Mouse (Mus musculus): ENCODE measurements around the gene Neto2. TPM values are rescaled to one million over a fixed set of nuclear protein-coding genes. Genes with fewer than 3 reads are reported as not detected.
A peak's percentile ranks its signal among the peaks of the same experiment; 100 is the strongest.

Gene Neto2
- polyA plus RNA-seq, 1 experiment: 0.23 TPM

DNA sequence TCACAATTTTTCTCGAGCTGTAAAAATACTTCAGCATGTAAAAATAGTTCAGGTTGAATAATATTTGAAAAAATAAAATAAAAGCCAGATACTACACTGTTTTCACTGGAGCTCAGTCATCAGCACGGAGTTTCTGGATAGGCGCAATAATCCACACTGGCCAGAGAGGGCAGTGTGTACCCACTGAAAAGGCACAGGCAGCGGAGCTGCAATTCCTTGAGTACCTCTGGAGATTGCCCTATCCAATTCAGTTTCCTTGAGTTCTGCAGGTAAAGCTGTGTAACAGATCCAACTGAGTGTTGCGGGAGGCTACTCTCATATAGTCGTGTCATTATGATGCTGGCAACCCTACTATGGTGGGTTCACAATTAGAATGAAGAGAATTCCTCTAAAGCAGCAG is 1.7 kb downstream of the Neto2 start:
- H3K4me1 ChIP-seq (ENCODE audit: control insufficient read depth, insufficient read depth, insufficient read length): peaks cover 5% of the 10 kb centered on the region
- WGBS: 2% methylated on average over 6 of the region's 6 CpGs
- TF ChIP-seq POLR2A (IDR thresholded peaks at IDR 0.05; ENCODE audit: low read depth, low read length) (no peak), CTCF (IDR thresholded peaks at IDR 0.05; ENCODE audit: extremely low read depth, insufficient read depth, insufficient read length, insufficient replicate concordance) (peak; percentile 69; the same call in 1 of the 2 replicates)
- H3K4me3 ChIP-seq (ENCODE audit: extremely low read depth, insufficient read depth, insufficient read length): no peak overlapping the region
- no peak overlapping the region for H3K27ac ChIP-seq (ENCODE audit: insufficient read depth, low read length)
- DNase-seq (ENCODE audit: low read depth in 1 of 2, low spot score in 2 of 2): peak; percentile 28 to 53
- no peaks in the 10 kb centered on the region for H3K36me3 ChIP-seq (ENCODE audit: control insufficient read depth, insufficient read depth, low read length)
- peaks cover 8% of the 10 kb centered on the region for H3K27me3 ChIP-seq (ENCODE audit: control insufficient read depth, insufficient read depth, low read length)

DNA sequence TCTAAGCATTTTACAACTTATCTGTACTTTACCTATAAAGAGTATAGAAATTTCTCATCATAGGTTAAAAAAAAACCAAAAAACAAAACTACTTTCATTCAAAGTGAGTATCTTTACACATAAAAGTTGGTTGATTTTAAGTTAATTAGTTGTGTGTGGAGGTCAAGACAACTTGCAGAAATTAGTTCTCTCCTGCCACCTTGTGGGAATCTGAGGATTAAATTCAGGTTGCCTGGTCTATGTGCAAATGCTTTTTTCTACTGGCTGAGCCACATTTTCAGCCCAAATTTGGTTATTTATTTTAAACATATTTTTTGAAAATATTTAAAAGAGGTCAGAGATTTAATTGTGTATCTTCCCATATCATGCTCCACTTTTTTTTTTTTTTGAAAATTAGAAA is 35.6 kb downstream of the Neto2 start:
- TF ChIP-seq POLR2A (IDR thresholded peaks at IDR 0.05; ENCODE audit: low read depth, low read length): no peak
- no peak for TF ChIP-seq CTCF (IDR thresholded peaks at IDR 0.05; ENCODE audit: extremely low read depth, insufficient read depth, insufficient read length, insufficient replicate concordance)
- Histone ChIP-seq H3K4me3 (ENCODE audit: extremely low read depth, insufficient read depth, insufficient read length) (no peak overlapping the region), H3K27me3 (ENCODE audit: control insufficient read depth, insufficient read depth, low read length) (no peaks in the 10 kb centered on the region), H3K4me1 (ENCODE audit: control insufficient read depth, insufficient read depth, insufficient read length) (peaks cover 2% of the 10 kb centered on the region; the same call in 1 of the 2 replicates), H3K36me3 (ENCODE audit: control insufficient read depth, insufficient read depth, low read length) (no peaks in the 10 kb centered on the region), H3K27ac (ENCODE audit: insufficient read depth, low read length) (no peak overlapping the region)
- DNase-seq (ENCODE audit: low read depth in 1 of 2, low spot score in 2 of 2): peak; percentile 4 to 15

DNA sequence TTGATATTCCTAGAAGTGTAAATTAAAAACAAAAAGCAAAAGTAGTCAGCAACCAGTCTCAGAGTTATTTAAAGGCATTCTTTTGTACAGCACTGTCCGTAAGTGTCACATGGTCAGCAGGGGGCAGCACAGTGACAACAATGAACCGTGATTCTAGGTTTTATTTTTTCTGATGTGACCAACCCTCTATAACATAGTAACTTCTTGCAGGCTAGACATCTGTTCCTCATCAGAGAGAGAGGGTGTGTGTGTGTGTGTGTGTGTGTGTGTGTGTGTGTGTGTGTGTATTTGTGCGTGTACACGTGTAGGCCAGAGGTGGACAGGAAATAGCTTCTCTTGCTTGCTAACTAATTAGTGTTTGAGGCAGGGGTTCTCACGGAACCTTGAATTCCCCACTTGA is 38.7 kb downstream of the Neto2 start:
- DNase-seq (ENCODE audit: low read depth in 1 of 2, low spot score in 2 of 2): peak; percentile 11 to 39

DNA sequence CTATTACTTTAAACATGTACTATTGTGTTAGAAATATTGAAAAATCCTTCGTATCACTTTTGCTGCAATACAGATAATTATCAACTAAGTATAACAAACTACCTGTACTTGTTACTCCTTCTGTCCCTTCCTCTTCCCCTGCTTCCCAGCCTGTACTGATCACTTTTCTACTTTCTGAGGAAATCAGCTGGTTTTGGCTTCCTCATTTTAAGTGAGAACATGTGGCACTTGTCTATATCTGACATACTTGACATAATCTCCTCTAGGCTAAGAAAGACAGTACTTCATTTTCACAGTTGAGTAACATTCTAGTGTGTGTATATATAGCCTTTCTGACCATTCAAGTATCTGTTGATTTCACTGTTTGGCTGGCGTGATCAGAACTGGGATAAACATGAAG is 49.5 kb downstream of the Neto2 start:
- H3K4me1 ChIP-seq (ENCODE audit: control insufficient read depth, insufficient read depth, insufficient read length): no peaks in the 10 kb centered on the region
- 90% methylated on average over 2 of the region's 2 CpGs for WGBS
- no peak for TF ChIP-seq POLR2A (IDR thresholded peaks at IDR 0.05; ENCODE audit: low read depth, low read length)
- no peak for TF ChIP-seq CTCF (IDR thresholded peaks at IDR 0.05; ENCODE audit: extremely low read depth, insufficient read depth, insufficient read length, insufficient replicate concordance)
- H3K4me3 ChIP-seq (ENCODE audit: extremely low read depth, insufficient read depth, insufficient read length): no peak overlapping the region
- DNase-seq (ENCODE audit: low read depth in 1 of 2, low spot score in 2 of 2): no peak
- no peaks in the 10 kb centered on the region for H3K36me3 ChIP-seq (ENCODE audit: control insufficient read depth, insufficient read depth, low read length)
- no peak overlapping the region for H3K27ac ChIP-seq (ENCODE audit: insufficient read depth, low read length)
- H3K27me3 ChIP-seq (ENCODE audit: control insufficient read depth, insufficient read depth, low read length): no peaks in the 10 kb centered on the region

More for the DNA sequence above, 38.7 kb downstream of the Neto2 start:
- no peak for TF ChIP-seq POLR2A (IDR thresholded peaks at IDR 0.05; ENCODE audit: low read depth, low read length)
- peak; percentile 31; the same call in 1 of the 2 replicates for TF ChIP-seq CTCF (IDR thresholded peaks at IDR 0.05; ENCODE audit: extremely low read depth, insufficient read depth, insufficient read length, insufficient replicate concordance)
- H3K36me3 ChIP-seq (ENCODE audit: control insufficient read depth, insufficient read depth, low read length): no peaks in the 10 kb centered on the region
- 56% methylated on average over 5 of the region's 5 CpGs for WGBS
- peaks cover 2% of the 10 kb centered on the region; the same call in 1 of the 2 replicates for H3K4me1 ChIP-seq (ENCODE audit: control insufficient read depth, insufficient read depth, insufficient read length)
- no peaks in the 10 kb centered on the region for H3K27me3 ChIP-seq (ENCODE audit: control insufficient read depth, insufficient read depth, low read length)
- H3K4me3 ChIP-seq (ENCODE audit: extremely low read depth, insufficient read depth, insufficient read length): no peak overlapping the region
- H3K27ac ChIP-seq (ENCODE audit: insufficient read depth, low read length): no peak overlapping the region

DNA sequence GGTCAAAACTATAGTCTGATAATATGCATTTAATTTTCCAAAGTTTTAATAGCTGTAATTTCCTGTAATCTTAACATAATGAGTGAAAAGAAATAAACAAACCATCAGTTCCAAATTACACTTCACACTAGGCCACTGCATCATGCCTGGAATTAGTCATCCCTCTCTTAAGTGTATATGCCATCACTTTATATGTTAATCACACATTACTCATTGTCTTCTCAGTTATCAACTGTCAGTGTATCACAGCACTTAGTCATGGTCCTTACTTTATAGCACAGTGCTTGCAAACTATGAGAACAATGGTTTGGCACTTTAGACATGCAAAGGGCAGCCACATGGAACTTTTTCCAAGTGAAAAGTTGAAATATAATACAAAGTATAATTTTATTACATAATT is 52.2 kb downstream of the Neto2 start:
- no peak for DNase-seq (ENCODE audit: low read depth in 1 of 2, low spot score in 2 of 2)
- no peaks in the 10 kb centered on the region for H3K27me3 ChIP-seq (ENCODE audit: control insufficient read depth, insufficient read depth, low read length)
- no peak for TF ChIP-seq CTCF (IDR thresholded peaks at IDR 0.05; ENCODE audit: extremely low read depth, insufficient read depth, insufficient read length, insufficient replicate concordance)
- no peak for TF ChIP-seq POLR2A (IDR thresholded peaks at IDR 0.05; ENCODE audit: low read depth, low read length)
- no peak overlapping the region for H3K4me3 ChIP-seq (ENCODE audit: extremely low read depth, insufficient read depth, insufficient read length)
- no peaks in the 10 kb centered on the region for H3K4me1 ChIP-seq (ENCODE audit: control insufficient read depth, insufficient read depth, insufficient read length)
- H3K36me3 ChIP-seq (ENCODE audit: control insufficient read depth, insufficient read depth, low read length): no peaks in the 10 kb centered on the region
- H3K27ac ChIP-seq (ENCODE audit: insufficient read depth, low read length): no peak overlapping the region

DNA sequence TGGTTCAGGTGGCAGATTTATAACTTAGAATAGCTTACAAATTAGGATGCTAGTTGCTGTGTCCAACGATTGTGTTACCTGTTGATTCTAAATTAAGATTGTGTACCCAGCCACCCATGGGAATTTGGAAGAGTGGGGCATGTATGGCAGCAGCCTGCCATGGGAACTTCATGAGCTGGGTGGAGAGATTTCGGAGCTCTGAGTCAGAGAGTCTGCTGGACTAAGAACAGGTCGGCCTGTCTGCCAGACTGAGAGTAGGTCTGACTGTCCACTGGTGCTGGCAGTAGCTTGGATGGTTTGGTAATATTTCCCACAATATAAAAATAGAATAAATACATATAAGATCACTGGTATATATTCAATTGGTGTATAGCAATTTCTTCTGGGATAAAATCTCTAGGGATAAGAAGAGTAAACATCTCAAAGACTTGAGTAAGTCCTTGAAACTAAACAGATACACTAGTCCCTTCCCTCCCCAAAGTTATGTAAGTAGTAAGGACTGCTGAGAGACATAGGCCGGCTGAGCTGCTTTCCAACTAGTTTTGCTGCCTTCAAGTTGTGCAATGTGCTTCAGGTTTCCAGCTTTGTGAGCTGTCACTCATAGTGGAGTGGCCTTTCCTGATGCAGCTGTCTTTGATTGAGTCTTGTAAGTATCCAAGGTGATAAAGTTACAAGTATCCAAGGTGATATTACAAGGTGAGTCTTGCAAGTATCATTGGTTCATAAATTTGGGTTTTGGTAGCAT is 55.6 kb downstream of the Neto2 start:
- Histone ChIP-seq H3K36me3 (ENCODE audit: control insufficient read depth, insufficient read depth, low read length) (no peaks in the 10 kb centered on the region), H3K4me3 (ENCODE audit: extremely low read depth, insufficient read depth, insufficient read length) (no peak overlapping the region), H3K4me1 (ENCODE audit: control insufficient read depth, insufficient read depth, insufficient read length) (no peaks in the 10 kb centered on the region), H3K27me3 (ENCODE audit: control insufficient read depth, insufficient read depth, low read length) (no peaks in the 10 kb centered on the region), H3K27ac (ENCODE audit: insufficient read depth, low read length) (no peak overlapping the region)
- TF ChIP-seq POLR2A (IDR thresholded peaks at IDR 0.05; ENCODE audit: low read depth, low read length) (no peak), CTCF (IDR thresholded peaks at IDR 0.05; ENCODE audit: extremely low read depth, insufficient read depth, insufficient read length, insufficient replicate concordance) (no peak)
- 82% methylated on average over 4 of the region's 4 CpGs for WGBS
- DNase-seq (ENCODE audit: low read depth in 1 of 2, low spot score in 2 of 2): no peak

DNA sequence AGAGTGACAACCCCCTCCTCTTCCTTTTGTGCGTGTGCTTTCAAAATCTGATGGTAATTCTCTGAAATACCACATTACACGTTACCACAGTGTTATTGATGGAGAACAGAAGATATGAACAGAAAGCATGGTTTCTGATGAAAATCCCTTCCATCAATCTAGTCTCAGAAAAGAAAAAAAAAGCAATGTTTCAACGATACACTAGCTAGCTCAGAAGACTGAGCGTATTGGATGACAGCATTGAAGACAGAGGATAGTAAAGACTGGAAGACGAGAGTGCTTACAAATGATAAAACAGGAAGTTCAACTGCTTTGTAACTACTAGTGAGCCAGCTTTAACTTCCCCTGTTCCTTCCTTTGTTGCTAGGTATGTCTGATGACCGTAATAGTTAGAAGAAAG is 76.3 kb downstream of the Neto2 start:
- H3K36me3 ChIP-seq (ENCODE audit: control insufficient read depth, insufficient read depth, low read length): no peaks in the 10 kb centered on the region
- peak in 1 of 2 experiments; percentile 44 for DNase-seq (ENCODE audit: low read depth in 1 of 2, low spot score in 2 of 2)
- no peaks in the 10 kb centered on the region; the same call in 1 of the 2 replicates for H3K4me1 ChIP-seq (ENCODE audit: control insufficient read depth, insufficient read depth, insufficient read length)
- no peak overlapping the region for H3K4me3 ChIP-seq (ENCODE audit: extremely low read depth, insufficient read depth, insufficient read length)
- no peaks in the 10 kb centered on the region for H3K27me3 ChIP-seq (ENCODE audit: control insufficient read depth, insufficient read depth, low read length)
- WGBS: 47% methylated on average over 6 of the region's 6 CpGs
- no peak overlapping the region for H3K27ac ChIP-seq (ENCODE audit: insufficient read depth, low read length)
- TF ChIP-seq POLR2A (IDR thresholded peaks at IDR 0.05; ENCODE audit: low read depth, low read length) (no peak), CTCF (IDR thresholded peaks at IDR 0.05; ENCODE audit: extremely low read depth, insufficient read depth, insufficient read length, insufficient replicate concordance) (no peak)
